Mouse (Mus musculus) hindbrain, embryonic 12.5 days (tissue): ENCODE measurements at regions not wholly inside any gene's neighbourhood (a gene's known extent, or its start where the extent isn't known, plus 50 kb on each side); places are given as distances from the start of the nearest gene placed in this dataset.
"Not testable (repeated sequence)": the region's sequence is repeated elsewhere in the genome, so short reads cannot be mapped to it uniquely, and the experiment has no call there.

Experiments
- ATAC-seq: fragments of 200-750 bp; cut with Nextera tagmentation; 2 replicates; pipeline ENCODE4 v1.8.0; 2017; ENCODE audit warnings: moderate TSS enrichment; ENCODE audit not compliant: low FRiP score
- H3K27ac ChIP-seq: fragments of 300-500 bp; sonication (generic); 2 replicates; pipeline ENCODE4 v1.5.1; 2016; ENCODE audit warnings: mild to moderate bottlenecking
- H3K27me3 ChIP-seq: fragments of 300-500 bp; sonication (generic); 2 replicates; pipeline ENCODE4 v1.6.1; 2016; ENCODE audit warnings: mild to moderate bottlenecking
- H3K36me3 ChIP-seq: fragments of 300-500 bp; sonication (generic); 2 replicates; pipeline ENCODE4 v1.6.1; 2016; ENCODE audit warnings: mild to moderate bottlenecking
- H3K4me1 ChIP-seq: fragments of 300-500 bp; sonication (generic); 2 replicates; pipeline ENCODE4 v1.6.1; 2016
- H3K4me2 ChIP-seq: fragments of 300-500 bp; sonication (generic); replicated peaks from 2 replicates; pipeline ENCODE4 v1.6.1; 2016; ENCODE audit warnings: mild to moderate bottlenecking
- H3K4me3 ChIP-seq: fragments of 300-500 bp; sonication (generic); 2 replicates; pipeline ENCODE4 v1.5.1; 2016; ENCODE audit warnings: mild to moderate bottlenecking
- H3K9ac ChIP-seq: fragments of 300-500 bp; sonication (generic); 2 replicates; pipeline ENCODE4 v1.6.1; 2016; ENCODE audit warnings: mild to moderate bottlenecking, moderate library complexity
- H3K9me3 ChIP-seq: fragments of 300-500 bp; sonication (generic); replicated peaks from 2 replicates; pipeline ENCODE4 v1.6.1; 2016; ENCODE audit warnings: mild to moderate bottlenecking
- WGBS: fragments of 180-500 bp; shearing (Covaris S2); methylation state at CpG from one replicate; pipeline ENCODE4 v1.1.7; 2016; 5-methylcytosine and 5-hydroxymethylcytosine counted together

DNA sequence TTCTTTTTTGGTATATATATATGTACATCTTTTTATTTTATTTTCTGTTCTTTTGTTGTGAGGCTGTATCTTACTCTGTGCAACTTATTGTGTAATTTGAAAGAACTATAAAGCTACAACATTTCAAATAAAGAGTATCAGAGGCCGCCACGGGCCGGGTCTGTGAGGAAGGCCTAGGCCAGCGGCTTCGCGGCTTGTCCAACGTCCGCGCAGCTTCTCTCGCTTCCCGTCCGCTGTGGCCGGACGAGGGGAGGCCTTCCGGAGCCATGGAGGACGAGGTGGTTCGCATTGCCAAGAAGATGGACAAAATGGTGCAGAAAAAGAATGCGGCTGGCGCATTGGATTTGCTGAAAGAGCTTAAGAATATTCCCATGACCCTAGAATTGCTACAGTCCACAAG is 167.4 kb downstream of the Kif21a start:
- not testable (repeated sequence) for ATAC-seq, H3K36me3 ChIP-seq, H3K4me2 ChIP-seq, H3K27me3 ChIP-seq, H3K9me3 ChIP-seq, H3K27ac ChIP-seq, H3K9ac ChIP-seq, H3K4me3 ChIP-seq, H3K4me1 ChIP-seq
- WGBS = 98% methylated on average over 19 of the region's 19 CpGs

DNA sequence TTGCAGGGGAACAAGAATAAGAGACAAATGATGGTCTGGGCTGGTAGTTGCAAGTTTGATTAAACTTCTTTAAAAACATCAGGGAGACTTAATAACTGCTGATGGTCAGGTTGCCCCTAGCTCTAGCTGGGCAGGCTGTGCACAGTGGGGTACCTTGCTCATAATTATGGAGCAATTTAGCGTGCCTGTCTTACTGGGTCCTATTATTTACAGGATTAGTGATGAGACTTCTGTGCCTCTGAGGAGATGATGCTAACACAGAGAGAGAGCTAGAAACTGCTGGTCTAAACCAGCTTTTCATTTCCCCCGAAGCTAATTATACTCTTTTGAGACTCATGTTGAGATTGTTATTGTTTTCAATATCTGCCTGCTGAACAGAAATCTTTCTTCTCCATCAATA is 180.3 kb downstream of the Kif21a start:
- no peaks in the 10 kb centered on the region for H3K4me1 ChIP-seq
- no peak overlapping the region for H3K27ac ChIP-seq
- no peaks in the 10 kb centered on the region for H3K9me3 ChIP-seq
- 46% methylated on average over 2 of the region's 2 CpGs for WGBS
- H3K4me2 ChIP-seq = no peak overlapping the region
- H3K27me3 ChIP-seq = no peaks in the 10 kb centered on the region
- no peak overlapping the region for H3K9ac ChIP-seq
- H3K36me3 ChIP-seq = no peaks in the 10 kb centered on the region
- ATAC-seq = no peak
- no peak overlapping the region for H3K4me3 ChIP-seq

DNA sequence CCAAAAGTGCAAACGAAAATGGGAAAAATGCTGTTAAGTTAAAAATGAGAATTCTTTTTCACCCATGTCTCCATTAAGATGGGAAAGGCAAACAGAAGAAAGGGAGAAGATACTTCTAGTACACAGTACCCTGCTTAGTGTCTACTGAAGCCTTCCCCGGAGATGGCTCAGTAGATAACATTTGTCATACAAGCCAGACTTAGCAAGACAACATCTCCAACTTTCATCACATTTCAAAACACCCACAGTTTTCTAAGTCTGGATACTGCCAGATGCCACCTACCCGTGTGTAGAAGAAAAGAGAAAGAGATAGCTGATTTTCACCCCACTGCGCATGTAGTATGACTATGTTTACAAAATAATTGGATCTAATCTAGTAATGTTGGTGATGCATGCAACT is 174.5 kb upstream of the Cpne8 start:
- not testable (repeated sequence) for H3K4me2 ChIP-seq, H3K36me3 ChIP-seq, H3K4me3 ChIP-seq, H3K9ac ChIP-seq, H3K4me1 ChIP-seq, H3K27me3 ChIP-seq, H3K27ac ChIP-seq, ATAC-seq, H3K9me3 ChIP-seq
- WGBS = 86% methylated on average over 1 of the region's 4 CpGs

DNA sequence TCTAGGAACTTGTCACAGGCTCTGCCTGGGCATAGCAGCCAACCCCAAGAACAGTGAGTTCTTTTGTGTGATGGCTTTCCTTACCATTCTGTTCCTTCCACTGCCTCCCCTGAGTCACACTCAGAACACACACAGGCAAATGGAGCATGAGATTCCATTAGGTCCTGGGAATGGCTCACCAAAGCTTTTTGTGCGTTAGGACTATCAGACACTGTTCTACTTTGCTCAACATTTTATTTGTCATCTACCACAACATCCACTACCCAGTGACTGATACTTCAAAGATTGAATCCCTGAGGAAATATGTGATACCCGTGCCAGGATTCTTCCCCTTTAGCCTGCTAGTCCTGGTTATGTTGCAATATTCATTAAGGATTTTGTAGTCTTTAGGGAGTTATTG is 172.8 kb upstream of the Cpne8 start:
- 86% methylated on average over 2 of the region's 2 CpGs for WGBS

DNA sequence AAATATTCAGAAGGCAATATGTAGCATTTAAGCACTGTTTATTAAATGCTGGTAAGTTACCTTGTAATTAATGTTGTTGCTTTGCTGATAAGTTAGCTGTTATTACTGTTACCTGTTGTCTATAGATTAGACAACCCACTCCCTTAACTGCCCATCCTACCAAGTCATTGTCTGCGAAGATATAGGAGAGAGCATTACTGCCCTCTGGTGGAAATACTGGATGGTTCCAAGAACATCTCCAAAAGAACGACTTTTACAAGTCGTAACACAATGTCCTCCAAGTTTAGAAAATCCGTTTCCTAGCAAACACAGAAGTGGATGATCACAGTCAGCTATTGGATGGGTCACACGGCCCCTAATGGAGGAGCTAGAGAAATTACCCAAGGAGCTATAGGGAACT is 162.2 kb upstream of the Cpne8 start:
- Histone ChIP-seq H3K9me3 (no peaks in the 10 kb centered on the region), H3K4me2 (no peak overlapping the region), H3K27ac (no peak overlapping the region), H3K27me3 (no peaks in the 10 kb centered on the region), H3K4me1 (no peaks in the 10 kb centered on the region), H3K9ac (no peak overlapping the region), H3K4me3 (no peak overlapping the region), H3K36me3 (no peaks in the 10 kb centered on the region)
- WGBS = 31% methylated on average over 5 of the region's 5 CpGs
- 0 out of 2 replicates have a peak, but pooled peaks have one; percentile 52 for ATAC-seq

More for the DNA sequence above, 172.8 kb upstream of the Cpne8 start:
- Histone ChIP-seq H3K4me1 (no peaks in the 10 kb centered on the region), H3K9me3 (no peaks in the 10 kb centered on the region), H3K4me2 (no peak overlapping the region), H3K27ac (no peak overlapping the region), H3K4me3 (no peak overlapping the region), H3K9ac (no peak overlapping the region), H3K27me3 (no peaks in the 10 kb centered on the region), H3K36me3 (no peaks in the 10 kb centered on the region)
- ATAC-seq = no peak

DNA sequence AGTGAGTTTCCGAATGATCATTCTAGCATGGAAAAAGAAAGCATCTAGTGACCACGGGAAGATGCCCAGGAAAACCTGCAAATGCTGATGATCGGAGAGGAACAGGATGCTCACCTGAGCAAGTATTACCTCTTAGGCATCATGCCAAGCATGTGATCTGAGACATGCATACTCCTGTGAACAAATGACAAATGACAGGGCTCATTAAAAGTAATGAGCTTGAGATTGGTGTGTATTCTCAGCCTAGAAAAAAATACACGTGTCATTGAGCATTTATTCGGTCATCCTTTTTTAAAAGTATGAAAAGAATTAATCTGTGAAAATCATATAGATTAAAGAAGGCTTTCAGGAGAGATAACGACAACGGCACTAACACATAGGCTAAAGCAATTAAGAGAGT is 156.4 kb upstream of the Cpne8 start:
- no peak overlapping the region for H3K4me2 ChIP-seq
- 76% methylated on average over 7 of the region's 7 CpGs for WGBS

DNA sequence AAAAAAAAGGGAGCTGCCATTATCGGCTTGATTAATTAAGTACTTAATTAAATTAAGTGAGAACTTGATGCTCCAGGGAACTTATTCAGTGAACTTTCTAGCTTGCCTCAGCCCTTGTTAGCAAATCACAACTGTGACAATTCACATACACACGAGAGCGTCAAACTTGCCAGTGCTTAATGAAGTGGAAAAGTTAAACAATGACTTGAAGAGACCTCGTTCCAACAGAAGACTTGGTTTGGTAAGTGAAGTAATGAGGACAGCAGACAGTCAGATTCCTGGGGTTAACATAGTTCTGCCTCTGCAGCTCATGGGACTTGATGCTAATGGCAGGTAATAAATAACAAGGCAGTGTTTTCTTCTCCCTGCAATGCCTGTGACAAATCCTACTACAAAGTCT is 148.6 kb upstream of the Cpne8 start:
- Histone ChIP-seq H3K4me3 (no peak overlapping the region), H3K4me1 (no peaks in the 10 kb centered on the region), H3K9ac (no peak overlapping the region), H3K27me3 (no peaks in the 10 kb centered on the region), H3K9me3 (no peaks in the 10 kb centered on the region), H3K36me3 (no peaks in the 10 kb centered on the region), H3K27ac (no peak overlapping the region), H3K4me2 (no peak overlapping the region)
- ATAC-seq = peak; percentile 52
- 17% methylated on average over 4 of the region's 4 CpGs for WGBS

More for the DNA sequence above, 156.4 kb upstream of the Cpne8 start:
- Histone ChIP-seq H3K4me1 (no peaks in the 10 kb centered on the region), H3K9ac (no peak overlapping the region), H3K27ac (no peak overlapping the region), H3K27me3 (no peaks in the 10 kb centered on the region), H3K36me3 (no peaks in the 10 kb centered on the region), H3K4me3 (no peak overlapping the region), H3K9me3 (no peaks in the 10 kb centered on the region)
- ATAC-seq = no peak

DNA sequence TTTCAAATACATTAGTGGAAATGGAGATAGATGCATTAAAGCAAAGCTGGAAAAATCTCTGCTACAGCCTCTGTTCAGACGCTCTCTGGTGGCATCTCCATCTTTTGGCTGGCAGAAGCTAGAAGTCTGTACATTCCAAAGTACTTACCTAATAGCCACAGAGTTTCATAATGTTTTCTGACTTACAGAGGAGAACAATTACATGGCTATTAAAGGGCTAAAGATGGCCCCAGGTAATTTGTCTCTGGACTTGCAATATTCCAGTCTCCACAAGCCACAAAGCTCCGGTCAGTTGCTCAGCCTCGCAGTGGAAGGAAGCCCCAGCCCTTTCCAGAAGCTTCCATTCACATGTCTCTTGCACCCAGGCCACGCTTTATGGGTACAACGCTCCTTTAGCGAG is 143.1 kb upstream of the Cpne8 start:
- 89% methylated on average over 6 of the region's 6 CpGs for WGBS
- peaks cover 9% of the 10 kb centered on the region; the same call in 1 of the 2 replicates for H3K4me1 ChIP-seq

DNA sequence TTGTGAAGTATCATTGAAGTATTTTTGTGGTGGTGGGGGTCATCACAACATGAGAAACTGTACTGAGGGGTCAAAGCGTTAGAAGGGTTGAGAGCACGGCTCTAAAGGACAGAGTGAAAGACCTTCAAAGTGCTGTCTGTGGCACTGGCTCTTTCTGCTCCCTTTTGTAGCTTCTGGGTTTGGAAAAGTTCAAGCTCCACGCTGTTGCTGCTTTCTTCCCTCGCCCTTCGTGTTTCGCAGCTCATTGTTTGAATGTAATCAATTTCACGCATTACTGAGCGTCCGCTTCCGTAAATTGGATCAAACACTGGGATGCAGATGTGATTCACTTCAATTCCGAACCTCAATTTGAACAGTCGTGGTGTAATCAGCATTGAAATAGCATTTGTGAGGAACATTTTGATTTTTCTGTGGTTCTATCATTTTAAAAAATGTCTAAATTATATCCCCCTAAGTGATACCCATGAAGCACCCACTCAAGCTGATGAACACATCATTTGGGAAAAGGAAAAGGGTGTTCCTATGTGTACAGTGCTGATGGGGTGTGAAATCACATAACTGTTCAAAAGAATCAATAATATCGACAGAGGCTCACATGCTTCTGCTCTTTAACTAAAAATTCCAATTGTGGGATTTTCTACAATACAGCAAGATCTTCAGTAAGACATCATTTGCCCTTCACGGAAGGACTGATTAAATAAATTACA is 140.9 kb upstream of the Cpne8 start:
- WGBS = 35% methylated on average over 14 of the region's 14 CpGs
- H3K4me1 ChIP-seq = peaks cover 9% of the 10 kb centered on the region; the same call in 1 of the 2 replicates
- no peaks in the 10 kb centered on the region for H3K36me3 ChIP-seq
- H3K9me3 ChIP-seq = no peaks in the 10 kb centered on the region
- H3K27me3 ChIP-seq = no peaks in the 10 kb centered on the region
- 0 out of 2 replicates have a peak, but pooled peaks have one; percentile 58 for ATAC-seq
- no peak overlapping the region for H3K4me3 ChIP-seq
- H3K9ac ChIP-seq = no peak overlapping the region
- H3K27ac ChIP-seq = no peak overlapping the region
- H3K4me2 ChIP-seq = peak overlapping the region; percentile 19; the same call in 1 of the 2 replicates

More for the DNA sequence above, 143.1 kb upstream of the Cpne8 start:
- no peaks in the 10 kb centered on the region for H3K27me3 ChIP-seq
- no peak overlapping the region for H3K4me3 ChIP-seq
- no peak overlapping the region for H3K27ac ChIP-seq
- H3K9me3 ChIP-seq = no peaks in the 10 kb centered on the region
- no peak overlapping the region for H3K4me2 ChIP-seq
- no peak overlapping the region for H3K9ac ChIP-seq
- no peaks in the 10 kb centered on the region for H3K36me3 ChIP-seq
- no peak for ATAC-seq

DNA sequence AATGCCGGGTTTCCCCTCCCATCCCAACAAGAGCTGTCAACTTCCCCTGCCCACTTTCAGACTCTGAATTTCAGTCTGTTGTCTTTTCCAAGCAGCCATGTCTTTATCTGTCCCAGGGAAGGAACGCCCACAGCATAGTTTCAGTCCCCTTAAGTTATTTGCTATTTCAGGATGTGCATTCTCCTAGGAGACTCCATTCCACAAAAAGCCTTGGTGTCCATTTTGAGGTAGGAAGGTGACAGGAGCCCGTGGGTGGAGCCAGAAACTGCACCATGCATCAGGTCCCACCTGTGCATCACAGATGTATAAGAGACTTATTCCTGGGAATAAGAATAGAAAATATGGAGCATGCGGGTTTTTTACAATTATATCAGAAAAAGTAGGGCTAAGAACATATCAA is 138.9 kb upstream of the Cpne8 start:
- no peak overlapping the region for H3K27ac ChIP-seq
- ATAC-seq = no peak
- H3K9me3 ChIP-seq = no peaks in the 10 kb centered on the region
- 79% methylated on average over 4 of the region's 4 CpGs for WGBS
- no peak overlapping the region for H3K4me2 ChIP-seq
- H3K4me3 ChIP-seq = no peak overlapping the region
- H3K9ac ChIP-seq = no peak overlapping the region
- H3K27me3 ChIP-seq = no peaks in the 10 kb centered on the region
- H3K4me1 ChIP-seq = peaks cover 9% of the 10 kb centered on the region; the same call in 1 of the 2 replicates
- H3K36me3 ChIP-seq = no peaks in the 10 kb centered on the region

DNA sequence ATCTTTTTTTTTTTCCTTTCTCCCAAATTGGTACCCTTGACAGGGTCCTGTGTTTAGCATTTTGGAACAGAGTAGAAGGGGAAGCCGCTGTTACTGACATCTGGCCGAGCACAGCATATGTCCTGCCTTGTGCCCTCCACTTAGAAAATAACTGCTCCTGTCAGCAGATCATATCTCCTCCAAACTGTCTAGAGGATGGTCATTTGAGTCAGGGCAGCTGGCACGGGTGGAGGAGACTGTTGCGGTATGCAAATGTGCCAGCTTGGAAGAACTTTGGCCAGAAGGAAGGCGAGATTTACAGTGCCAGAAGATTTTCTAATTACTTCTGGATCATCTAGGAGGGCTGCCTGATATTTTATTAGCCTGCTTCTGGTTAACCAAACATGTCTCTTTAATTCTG is 134.7 kb upstream of the Cpne8 start:
- Histone ChIP-seq H3K9ac (no peak overlapping the region), H3K9me3 (no peaks in the 10 kb centered on the region), H3K4me2 (no peak overlapping the region), H3K36me3 (no peaks in the 10 kb centered on the region), H3K4me1 (no peaks in the 10 kb centered on the region), H3K4me3 (no peak overlapping the region), H3K27ac (no peak overlapping the region), H3K27me3 (no peaks in the 10 kb centered on the region)
- ATAC-seq = no peak
- WGBS = 72% methylated on average over 5 of the region's 5 CpGs

DNA sequence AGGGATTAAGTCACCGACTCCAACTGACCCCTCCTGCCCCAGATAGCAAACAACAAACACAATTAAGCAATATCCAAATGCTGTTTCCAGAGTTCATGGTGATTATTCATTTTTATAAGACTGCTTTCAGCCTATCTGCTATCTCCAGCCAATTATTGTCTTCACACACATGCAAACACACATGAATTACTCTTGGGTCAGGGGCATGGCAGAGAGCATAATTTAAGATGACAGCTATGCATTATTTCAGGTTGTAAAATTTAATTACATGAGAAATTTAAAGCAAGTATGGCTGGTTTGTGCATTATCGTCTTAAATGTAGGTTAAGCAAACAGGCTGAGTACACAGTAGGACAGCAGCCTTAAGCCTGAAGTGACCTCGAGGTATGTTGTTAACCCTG is 131.1 kb upstream of the Cpne8 start:
- Histone ChIP-seq H3K27ac (no peak overlapping the region), H3K9ac (no peak overlapping the region), H3K27me3 (no peaks in the 10 kb centered on the region), H3K4me3 (no peak overlapping the region), H3K4me1 (no peaks in the 10 kb centered on the region), H3K9me3 (no peaks in the 10 kb centered on the region), H3K36me3 (no peaks in the 10 kb centered on the region), H3K4me2 (no peak overlapping the region)
- no peak for ATAC-seq
- 80% methylated on average over 3 of the region's 3 CpGs for WGBS

DNA sequence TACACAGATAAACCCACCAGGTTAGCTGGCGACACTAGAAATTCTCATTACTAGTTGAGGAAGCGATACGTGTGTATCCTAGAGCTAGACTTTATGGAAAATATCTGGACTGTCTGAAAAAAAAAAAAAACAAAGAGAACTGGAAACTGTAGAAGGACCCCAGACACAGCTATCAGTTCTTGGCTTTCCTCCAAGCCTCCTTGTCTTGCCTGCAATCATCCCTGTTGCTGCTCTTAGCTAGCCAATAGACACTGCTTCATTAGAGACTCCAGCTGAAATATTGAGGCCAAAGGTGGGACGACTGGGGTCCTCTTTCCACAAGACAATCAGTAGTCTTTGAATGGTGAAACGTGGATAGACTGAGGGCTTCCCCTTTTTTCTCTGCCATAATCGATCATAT is 129.0 kb upstream of the Cpne8 start:
- Histone ChIP-seq H3K9me3 (no peaks in the 10 kb centered on the region), H3K4me2 (no peak overlapping the region), H3K27me3 (no peaks in the 10 kb centered on the region), H3K4me3 (no peak overlapping the region), H3K36me3 (no peaks in the 10 kb centered on the region), H3K27ac (no peak overlapping the region), H3K9ac (no peak overlapping the region), H3K4me1 (no peaks in the 10 kb centered on the region)
- 80% methylated on average over 6 of the region's 6 CpGs for WGBS
- ATAC-seq = no peak
